Mouse (Mus musculus) heart, postnatal 36 days (tissue): ENCODE measurements around the gene Muc4. TPM values are rescaled to one million over a fixed set of nuclear protein-coding genes. Genes with fewer than 3 reads are reported as not detected.
A peak's percentile ranks its signal among the peaks of the same experiment; 100 is the strongest.

Experiments
- DNase-seq, 2 experiments: peaks; one replicate each; pipeline ENCODE4 v3.0.0; 2021 to 2022
- intact Hi-C: fragments of 180-260 bp; cut with DNase I; formaldehyde crosslinking; loops from one replicate; pipeline ENCODE4 v1.15.1; 2025
- total RNA-seq, 2 experiments: library from RNA; stranded (reverse); gene quantifications; 2 replicates each; pipeline ENCODE4 v1.2.3; 2021

Muc4 gene
- under 1 TPM; 0.06 to 0.57 TPM for total RNA-seq

DNA sequence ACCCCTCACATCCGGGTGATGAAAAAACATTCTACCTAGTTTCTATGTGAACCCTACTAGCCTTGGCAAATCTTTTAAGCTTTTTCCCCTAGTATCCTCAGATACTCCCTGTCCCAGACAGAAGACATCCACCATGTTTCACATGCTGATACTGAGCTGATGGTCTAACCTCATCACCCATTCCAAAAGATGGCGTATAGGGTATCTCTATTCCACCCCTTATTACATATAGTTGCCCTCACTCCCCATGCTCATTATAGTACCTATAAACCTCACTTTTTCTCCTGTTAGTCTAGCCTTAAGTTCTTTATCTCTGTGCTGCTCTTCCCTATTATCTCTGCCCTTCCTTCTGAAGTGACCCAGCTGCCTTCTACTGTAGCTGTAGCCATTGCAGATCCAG, at the start of gene Muc4:
Gene Muc4, plus strand, starts transcription at position 301 of the 400 bp plus-strand sequence.
- intact Hi-C loops: no loop called here
- DNase-seq: no peak

- DNase-seq: no peak
- intact Hi-C loops: no loop called here
Measured at GRCm38 (mm10) chr16:32685998-32686397, 49.7 kb upstream of the Muc4 start.

DNA sequence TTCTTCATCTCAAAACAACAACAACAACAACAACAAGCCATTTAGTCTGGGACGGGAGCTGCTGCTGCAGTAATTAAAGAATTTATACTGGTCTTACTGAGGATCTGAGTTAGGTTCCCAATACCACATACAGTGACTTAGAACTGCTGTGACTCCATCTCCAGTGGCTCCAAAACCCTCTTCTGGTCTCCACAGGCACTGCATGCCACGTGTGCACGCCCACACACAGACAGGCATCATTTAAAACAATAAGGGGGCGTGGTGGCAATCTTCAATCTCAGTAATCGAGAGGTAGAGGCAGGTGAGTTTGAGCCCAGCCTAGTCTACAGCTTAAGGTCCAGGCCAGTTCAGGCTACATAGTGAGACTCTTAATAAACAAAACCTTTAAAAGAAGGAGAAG, 48.5 kb upstream of the Muc4 start:
- DNase-seq: no peak
- intact Hi-C loops: no loop called here

- no peak for DNase-seq
- intact Hi-C loops: loop anchor here (1.0 kb wide), 1 partner anchor 50 kb away; no protein-coding TSS in a partner anchor
Measured at GRCm38 (mm10) chr16:32688770-32689169, 46.9 kb upstream of the Muc4 start.

GRCm38 (mm10) chr16:32689501-32689900, 46.2 kb upstream of the Muc4 start:
- intact Hi-C loops: loop anchor here (1.0 kb wide), 1 partner anchor 51 kb away; no protein-coding TSS in a partner anchor
- DNase-seq: peak; percentile 71 to 76

- DNase-seq: no peak
- intact Hi-C loops: loop anchor here (2.0 kb wide), 1 partner anchor 116 kb away; no protein-coding TSS in a partner anchor
Measured at GRCm38 (mm10) chr16:32696841-32697464, 38.7 kb upstream of the Muc4 start.

GRCm38 (mm10) chr16:32697665-32698446, 37.8 kb upstream of the Muc4 start:
- DNase-seq: no peak
- intact Hi-C loops: loop anchor here (2.0 kb wide), 1 partner anchor 115 kb away; no protein-coding TSS in a partner anchor

DNA sequence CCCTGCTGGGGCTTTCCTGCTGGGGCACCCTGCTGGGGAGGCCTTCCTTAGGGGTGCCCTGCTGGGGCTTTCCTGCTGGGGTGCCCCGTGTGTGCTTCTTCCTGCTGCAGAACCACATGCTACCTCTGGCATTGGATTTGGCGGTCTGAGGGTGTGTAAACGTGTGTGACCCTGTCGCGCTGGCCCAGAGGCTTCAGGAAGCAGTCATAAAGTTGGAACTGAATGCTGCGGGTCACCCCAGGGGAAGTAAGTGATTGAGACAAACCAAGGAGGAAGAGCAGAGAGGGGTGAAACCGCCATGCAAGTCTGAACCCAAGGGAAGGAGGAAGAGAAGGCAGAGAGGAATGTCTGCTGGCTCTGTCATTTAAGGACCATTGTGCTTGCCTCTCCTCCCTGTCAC, 37.1 kb upstream of the Muc4 start:
- DNase-seq: no peak
- intact Hi-C loops: no loop called here

DNA sequence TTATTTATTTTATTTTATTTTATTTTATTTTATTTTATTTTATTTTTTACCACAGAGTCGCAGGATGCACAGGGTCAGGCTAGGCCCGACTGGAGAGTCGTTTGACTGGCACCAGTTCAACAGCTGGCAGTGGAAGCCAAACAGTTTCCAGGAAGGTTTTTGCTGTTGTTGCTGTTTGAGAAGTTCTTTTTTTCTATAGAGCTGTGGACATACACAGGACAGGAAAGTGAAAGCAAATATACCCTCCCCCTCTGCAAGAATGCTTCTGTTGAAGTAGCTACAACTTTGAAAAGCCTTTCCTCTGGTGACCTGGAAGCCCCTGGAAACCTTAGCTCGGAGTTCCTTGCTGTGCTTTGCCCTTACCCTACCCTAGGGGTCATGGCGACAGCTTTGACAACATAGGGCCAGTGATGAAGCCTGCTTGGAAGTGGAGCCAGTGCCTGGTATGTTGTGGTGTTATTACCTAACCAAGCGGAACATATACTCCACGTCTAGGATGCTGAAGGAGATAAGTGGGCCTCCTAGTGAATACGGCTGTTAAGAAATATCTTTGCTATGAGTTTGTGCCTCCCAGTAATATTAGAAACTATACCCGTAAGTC, 32.3 kb upstream of the Muc4 start:
- intact Hi-C loops: no loop called here
- no peak for DNase-seq

DNA sequence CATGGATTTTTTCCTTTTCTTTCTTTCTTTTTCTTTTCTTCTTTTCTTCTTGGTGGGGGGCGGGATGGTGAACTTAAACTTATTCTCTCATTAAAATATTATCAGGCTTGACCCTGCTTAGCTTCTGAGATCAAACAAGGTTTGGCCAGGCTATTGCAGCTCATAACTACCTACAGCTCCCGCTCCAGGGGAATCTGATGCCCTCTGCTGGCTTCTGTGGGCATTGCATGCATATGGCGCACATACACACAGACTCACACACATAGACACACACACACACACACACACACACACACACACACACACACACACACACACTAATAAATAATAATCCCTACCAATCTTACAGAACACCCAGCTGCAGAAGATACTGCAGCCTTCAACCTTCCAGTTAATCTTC, 30.1 kb upstream of the Muc4 start:
- intact Hi-C loops: no loop called here
- no peak for DNase-seq

GRCm38 (mm10) chr16:32707111-32707823, 28.4 kb upstream of the Muc4 start:
- intact Hi-C loops: no loop called here

GRCm38 (mm10) chr16:32707824-32708456, 27.7 kb upstream of the Muc4 start:
- intact Hi-C loops: no loop called here

More at GRCm38 (mm10) chr16:32707111-32707823, 28.4 kb upstream of the Muc4 start:
- no peak for DNase-seq

DNA sequence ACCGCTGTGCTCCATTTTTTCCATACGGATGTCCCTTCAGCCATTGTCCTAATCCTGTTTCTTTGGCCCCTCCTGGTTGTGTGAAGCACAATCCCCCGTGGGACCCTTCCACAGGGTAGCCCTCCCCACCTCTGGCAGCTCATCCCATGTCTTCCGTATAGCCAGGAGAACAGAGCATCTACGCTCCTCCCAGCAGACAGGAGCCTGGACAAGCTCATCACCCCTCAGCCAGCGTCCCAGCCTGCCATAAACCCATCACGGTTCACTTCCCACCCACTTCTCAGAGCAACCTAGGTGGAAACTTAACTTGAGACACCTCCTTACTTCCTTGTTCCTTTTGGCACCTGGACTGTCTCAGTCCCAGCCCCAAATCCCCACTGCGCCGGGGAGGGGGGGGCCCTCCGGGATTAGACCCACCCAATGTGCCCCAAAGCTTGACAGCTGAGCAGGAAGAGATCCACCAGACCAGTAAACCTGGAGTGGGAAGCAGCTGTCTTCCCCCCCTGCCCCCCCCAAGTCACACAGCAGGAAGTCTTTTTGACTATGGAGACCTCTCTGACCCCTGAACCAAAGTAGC, 27.1 kb upstream of the Muc4 start:
- DNase-seq: no peak
- intact Hi-C loops: no loop called here

More at GRCm38 (mm10) chr16:32707824-32708456, 27.7 kb upstream of the Muc4 start:
- no peak for DNase-seq

DNA sequence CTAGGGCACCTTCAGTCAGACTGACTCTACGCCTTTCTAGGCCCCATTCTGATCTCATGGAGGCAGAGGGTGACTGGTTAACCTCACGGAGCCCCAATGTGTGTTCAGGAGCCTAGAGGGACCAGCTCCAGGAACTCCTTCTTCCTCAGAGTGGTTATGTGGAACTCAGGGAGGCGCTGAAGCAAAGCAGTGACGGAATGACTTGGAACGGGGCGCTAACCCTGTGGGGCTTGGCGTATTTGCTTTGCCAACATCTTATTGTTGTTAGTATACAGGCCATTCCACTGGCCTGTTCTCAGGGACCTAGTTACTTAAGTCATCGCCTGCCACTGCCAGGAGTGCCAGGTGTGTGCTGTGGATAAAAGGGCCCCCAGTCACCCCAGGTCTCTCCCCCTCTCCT, 26.6 kb upstream of the Muc4 start:
- intact Hi-C loops: no loop called here
- DNase-seq: no peak

- intact Hi-C loops: no loop called here
- DNase-seq: no peak
Measured at GRCm38 (mm10) chr16:32710426-32711070, 25.1 kb upstream of the Muc4 start.

- intact Hi-C loops: no loop called here
- no peak for DNase-seq
Measured at GRCm38 (mm10) chr16:32712202-32712601, 23.5 kb upstream of the Muc4 start.

DNA sequence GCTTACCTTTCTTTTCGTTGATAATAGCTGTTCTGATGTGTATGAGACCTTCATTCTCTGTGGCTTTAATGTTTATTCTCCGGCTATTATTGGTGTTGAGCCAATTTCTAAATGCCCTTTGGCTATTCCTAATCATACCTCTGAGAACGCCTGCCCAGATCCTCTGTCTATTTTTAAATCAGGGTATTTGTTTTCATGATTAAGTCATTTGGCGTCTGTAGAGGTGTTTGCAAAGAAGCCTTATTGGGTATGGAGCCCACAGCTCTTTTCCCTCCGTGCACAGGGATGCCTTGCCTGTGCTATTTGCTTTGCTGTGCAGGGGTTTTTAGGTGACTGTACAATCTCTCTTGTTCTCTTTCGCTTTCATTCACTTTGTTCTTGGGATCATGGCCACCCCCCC, 22.1 kb upstream of the Muc4 start:
- DNase-seq: no peak
- intact Hi-C loops: no loop called here

GRCm38 (mm10) chr16:32715364-32715763, 20.3 kb upstream of the Muc4 start:
- DNase-seq: no peak
- intact Hi-C loops: no loop called here

GRCm38 (mm10) chr16:32723163-32723562, 12.5 kb upstream of the Muc4 start:
- no peak for DNase-seq
- intact Hi-C loops: no loop called here

- intact Hi-C loops: no loop called here
- no peak for DNase-seq
Measured at GRCm38 (mm10) chr16:32723767-32724166, 11.9 kb upstream of the Muc4 start.
